Mouse (Mus musculus): ENCODE data around the gene Psapl1.

Gene Psapl1

GRCm38 (mm10) chr5:36203916-36204315, at the start of gene Psapl1:
Psapl1 (plus strand) TSS chr5:36204021.
- no peak for DNase-seq

- no peak for DNase-seq
Measured at GRCm38 (mm10) chr5:36154879-36155485, 48.8 kb upstream of the Psapl1 start.

GRCm38 (mm10) chr5:36165424-36166302, 38.2 kb upstream of the Psapl1 start:
- DNase-seq, result no peak

- DNase-seq, result no peak
Measured at GRCm38 (mm10) chr5:36166346-36167013, 37.3 kb upstream of the Psapl1 start.

- no peak for DNase-seq
Measured at GRCm38 (mm10) chr5:36168963-36169650, 34.7 kb upstream of the Psapl1 start.

GRCm38 (mm10) chr5:36174569-36175115, 29.2 kb upstream of the Psapl1 start:
- no peak for DNase-seq

GRCm38 (mm10) chr5:36176409-36176808, 27.4 kb upstream of the Psapl1 start:
- no peak for DNase-seq

GRCm38 (mm10) chr5:36176873-36177272, 26.9 kb upstream of the Psapl1 start:
- DNase-seq, result no peak

GRCm38 (mm10) chr5:36178215-36178614, 25.6 kb upstream of the Psapl1 start:
- no peak for DNase-seq

GRCm38 (mm10) chr5:36178785-36179184, 25.0 kb upstream of the Psapl1 start:
- no peak for DNase-seq

- DNase-seq, result no peak
Measured at GRCm38 (mm10) chr5:36179708-36180107, 24.1 kb upstream of the Psapl1 start.

- no peak for DNase-seq
Measured at GRCm38 (mm10) chr5:36182326-36182725, 21.5 kb upstream of the Psapl1 start.

- no peak for DNase-seq
Measured at GRCm38 (mm10) chr5:36186294-36187053, 17.3 kb upstream of the Psapl1 start.

- DNase-seq, result no peak
Measured at GRCm38 (mm10) chr5:36188310-36188709, 15.5 kb upstream of the Psapl1 start.

GRCm38 (mm10) chr5:36191285-36191684, 12.5 kb upstream of the Psapl1 start:
- DNase-seq, result no peak

- DNase-seq, result no peak
Measured at GRCm38 (mm10) chr5:36191876-36192275, 11.9 kb upstream of the Psapl1 start.

- DNase-seq, result no peak
Measured at GRCm38 (mm10) chr5:36192677-36193076, 11.1 kb upstream of the Psapl1 start.

GRCm38 (mm10) chr5:36194631-36195030, 9.2 kb upstream of the Psapl1 start:
- no peak for DNase-seq

GRCm38 (mm10) chr5:36195436-36195835, 8.4 kb upstream of the Psapl1 start:
- no peak for DNase-seq

GRCm38 (mm10) chr5:36199519-36199918, 4.3 kb upstream of the Psapl1 start:
- no peak for DNase-seq

GRCm38 (mm10) chr5:36202781-36203180, 1.0 kb upstream of the Psapl1 start:
- DNase-seq, result no peak

- no peak for DNase-seq
Measured at GRCm38 (mm10) chr5:36203421-36203820, 400 bp upstream of the Psapl1 start.
